Mouse (Mus musculus) fat pad, adult 2 months (tissue): Measurements from ENCODE around the gene Fgfr2.

Source experiments
- DNase-seq: peaks from one replicate; pipeline ENCODE4 v3.0.0-alpha.2; 2011; ENCODE audit warnings: low read depth, low spot score; ENCODE audit errors: extremely low read depth

The Fgfr2 gene

DNA sequence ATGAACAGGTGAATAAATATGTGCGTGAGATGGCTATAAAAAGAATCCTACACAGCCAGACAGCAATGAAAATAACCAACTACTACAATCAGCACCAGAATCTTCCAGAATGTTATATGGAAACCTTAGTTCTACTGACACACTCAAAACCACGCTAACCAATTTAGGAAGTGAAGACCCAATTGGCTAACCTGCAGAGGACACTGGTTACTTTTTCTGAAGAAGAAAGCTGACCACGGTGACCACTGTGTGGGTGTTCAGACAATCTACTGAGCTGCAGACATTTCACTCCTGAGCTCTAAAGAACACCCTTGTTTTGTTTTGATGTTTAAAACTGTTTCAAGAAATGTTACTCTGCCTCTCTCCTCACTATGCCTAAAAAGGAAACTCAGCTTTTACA lies 280.0 kb downstream of the Fgfr2 start:
- no peak for DNase-seq

DNA sequence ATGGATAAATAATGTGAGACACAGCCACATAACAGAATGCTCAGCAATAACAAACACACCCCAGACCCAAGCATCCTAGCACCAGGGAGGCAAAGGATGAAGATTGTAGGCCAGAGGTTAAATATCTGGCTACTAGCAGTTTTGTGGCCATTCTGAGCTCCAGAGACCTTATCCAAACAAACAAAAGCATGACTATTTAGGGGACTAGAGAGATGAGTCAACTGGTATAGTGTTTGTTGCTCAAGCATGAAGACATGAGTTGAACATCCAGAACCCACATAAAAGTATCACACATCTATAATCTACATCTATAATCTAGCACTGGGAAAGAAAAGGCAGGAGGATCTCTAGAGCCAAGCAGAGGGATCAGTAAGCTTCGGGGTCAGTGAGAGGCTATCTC lies 280.7 kb downstream of the Fgfr2 start:
- no peak for DNase-seq

DNA sequence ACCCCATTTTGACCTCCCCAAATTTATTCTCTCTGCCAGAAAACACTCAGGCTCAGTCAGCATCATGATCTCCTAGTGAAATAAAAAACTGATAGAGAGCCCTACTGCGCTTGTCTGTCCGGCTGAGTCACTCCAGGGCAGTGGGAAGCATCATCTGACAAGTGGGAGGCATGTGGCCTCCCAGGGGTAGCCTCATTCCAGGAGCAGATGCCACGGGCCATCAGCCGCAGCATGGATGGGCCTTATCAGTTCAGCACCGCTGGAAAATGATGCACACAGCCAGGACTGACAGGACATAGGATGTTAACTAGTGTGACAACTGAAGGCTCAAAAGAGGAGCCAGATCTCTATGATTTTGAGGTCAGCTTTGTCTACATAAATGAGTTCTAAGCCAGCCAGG lies 281.9 kb downstream of the Fgfr2 start:
- no peak for DNase-seq

DNA sequence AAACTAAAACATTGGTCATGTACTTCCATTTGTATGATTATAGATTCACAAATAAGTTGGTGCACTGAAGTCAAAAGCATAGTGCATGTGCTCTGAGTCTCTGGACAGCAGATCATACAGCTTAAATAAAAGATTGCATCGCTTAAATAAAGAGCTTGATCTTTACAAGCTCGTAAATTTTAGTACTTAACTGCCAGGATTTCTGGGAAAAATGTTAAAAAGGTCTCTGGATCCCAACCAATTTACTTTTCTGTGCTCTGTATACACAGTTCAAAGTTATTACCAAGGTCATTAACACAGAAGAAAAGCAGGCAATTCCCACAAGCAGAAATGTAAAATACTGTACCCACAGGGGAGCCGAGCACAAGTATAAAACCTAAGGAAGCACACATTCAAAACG lies 292.2 kb downstream of the Fgfr2 start:
- DNase-seq = no peak

DNA sequence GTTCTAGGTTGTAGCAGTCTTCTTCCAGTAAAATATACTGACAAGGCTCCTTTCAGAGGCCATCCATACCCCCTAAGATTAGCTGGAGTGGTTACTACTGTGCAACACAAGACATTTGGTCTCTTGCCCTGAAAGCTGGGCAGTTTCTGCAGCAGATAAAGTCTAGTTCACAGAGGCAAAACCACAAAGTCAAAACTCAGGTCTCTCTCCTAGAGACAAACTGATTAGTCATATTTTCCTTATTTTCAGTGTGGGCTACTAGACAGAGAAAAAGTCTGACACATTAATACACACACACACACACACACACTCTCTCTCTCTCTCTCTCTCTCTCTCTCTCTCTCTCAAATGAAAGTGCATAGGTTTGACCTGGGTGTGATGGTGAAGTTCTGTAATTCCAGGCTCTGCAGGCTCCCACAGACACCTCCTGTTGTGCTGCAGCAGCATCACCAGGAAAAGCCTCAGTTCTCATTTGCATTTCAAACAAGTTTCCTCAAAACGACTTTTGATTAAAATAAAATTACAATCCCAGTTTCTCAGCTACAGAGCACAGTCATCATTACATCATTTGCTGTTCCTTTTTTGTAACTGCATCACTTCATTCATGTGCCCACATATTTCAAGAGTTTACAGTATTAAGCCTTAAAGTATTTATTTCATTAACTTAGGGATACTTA lies 298.7 kb downstream of the Fgfr2 start:
- no peak for DNase-seq

DNA sequence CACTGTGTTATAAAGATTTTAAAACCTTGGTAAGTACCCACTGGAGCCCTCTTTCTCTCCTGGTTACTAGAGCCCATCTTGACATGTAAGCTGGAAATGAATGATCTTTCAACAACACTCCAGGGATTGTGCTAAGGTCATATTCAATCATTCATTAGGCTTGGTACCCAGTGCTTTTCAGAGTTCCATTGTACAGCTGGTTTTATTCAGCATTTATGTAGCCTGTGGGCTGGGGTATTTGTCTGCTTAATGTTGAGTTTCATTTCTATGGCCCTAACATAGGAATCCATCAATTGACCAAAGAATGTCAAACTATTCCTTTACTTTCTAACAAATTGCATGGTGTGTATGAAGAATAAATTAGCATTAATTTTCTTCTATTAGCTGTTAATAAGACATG lies 299.3 kb downstream of the Fgfr2 start:
- DNase-seq = no peak

DNA sequence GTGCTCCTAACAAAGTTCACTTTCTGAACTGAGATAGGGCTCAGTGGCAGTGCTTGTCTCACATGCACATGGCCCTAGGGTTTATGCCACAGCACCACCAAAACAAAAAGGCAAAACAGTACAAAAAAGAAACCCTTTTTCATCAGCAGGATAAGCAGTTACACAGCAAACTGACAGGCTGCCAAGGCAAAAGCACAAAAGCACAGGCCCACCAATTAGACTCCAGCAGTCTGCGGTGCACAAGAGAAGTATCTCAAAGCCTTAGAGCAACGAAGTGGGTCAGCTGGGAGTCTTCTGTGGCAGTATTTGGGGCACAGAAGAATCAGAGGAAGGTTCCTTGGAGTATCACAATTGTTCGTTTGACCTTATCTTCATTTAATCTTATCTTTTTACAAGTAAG lies 302.5 kb downstream of the Fgfr2 start:
- DNase-seq = no peak

DNA sequence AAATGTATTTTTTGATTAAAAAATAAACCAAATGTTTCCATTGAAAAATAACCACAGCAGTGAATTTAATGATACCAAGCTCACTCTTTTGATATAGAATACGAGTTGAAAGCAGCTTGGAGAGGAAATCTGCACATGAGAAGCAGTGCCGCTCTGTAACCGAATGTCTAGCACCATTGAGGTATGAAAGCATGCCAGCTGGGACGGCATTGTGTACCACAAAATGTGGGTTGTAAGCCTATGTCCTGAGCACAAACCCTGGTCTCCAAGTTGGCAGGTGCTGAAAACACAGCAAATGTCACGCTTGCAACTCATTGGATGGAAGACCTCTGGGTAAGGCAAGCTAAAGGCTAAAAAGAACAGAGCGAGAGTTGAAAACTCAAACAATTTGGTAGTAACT lies 306.1 kb downstream of the Fgfr2 start:
- no peak for DNase-seq

DNA sequence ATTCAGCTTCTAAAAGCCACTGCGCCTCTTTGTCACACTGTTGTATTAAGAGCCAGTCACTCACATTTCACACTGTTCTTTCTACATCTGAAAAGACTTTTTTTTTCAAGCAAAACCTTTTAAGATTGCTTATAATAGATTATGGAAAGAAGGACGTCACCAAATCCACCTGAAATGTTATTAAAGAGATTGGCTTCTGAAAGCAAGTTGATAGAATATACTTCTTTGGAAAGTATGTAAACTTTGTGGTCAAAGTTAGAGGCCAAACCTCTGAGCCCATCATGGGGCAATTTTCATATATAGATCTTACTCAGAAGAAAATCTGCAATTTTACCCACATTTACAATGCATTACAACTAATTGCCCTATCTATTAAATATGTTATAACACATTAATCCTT lies 306.6 kb downstream of the Fgfr2 start:
- DNase-seq = no peak

DNA sequence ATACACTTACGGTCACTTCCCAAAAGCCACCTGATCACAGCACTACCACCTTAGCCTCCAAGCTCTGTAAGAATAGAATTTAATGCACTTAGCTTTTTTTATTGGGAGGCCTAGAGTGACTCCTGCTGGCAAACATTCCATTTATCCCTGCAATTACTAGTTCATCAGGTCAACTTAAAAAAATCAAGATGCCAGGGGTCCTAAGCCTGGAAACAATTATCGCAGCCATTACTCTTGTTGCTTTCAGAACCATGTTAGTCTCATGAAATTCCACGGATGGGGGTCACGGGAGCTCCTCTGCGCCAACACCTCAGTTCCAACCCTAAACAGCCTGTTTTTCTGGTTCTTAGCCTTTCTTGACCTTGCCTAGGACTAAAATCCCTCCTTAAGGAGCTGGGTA lies 308.1 kb downstream of the Fgfr2 start:
- no peak for DNase-seq

DNA sequence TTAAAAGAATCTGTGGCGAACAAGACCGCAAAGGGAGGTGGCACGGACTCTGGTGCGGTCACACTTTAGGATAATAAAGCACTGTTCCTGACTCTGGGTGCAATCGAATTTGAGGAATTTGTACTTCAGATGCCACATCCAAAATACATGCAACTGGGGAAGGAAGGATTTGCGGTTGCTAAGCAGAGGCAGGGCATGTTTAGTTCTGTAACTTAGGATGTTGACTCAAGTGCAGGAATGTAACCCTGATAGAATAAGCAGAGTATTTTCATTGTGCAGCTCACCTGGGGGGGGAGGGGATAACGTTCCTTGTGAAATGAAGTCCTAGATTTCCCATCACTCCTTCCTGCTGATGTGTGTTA lies 309.1 kb downstream of the Fgfr2 start:
- no peak for DNase-seq

DNA sequence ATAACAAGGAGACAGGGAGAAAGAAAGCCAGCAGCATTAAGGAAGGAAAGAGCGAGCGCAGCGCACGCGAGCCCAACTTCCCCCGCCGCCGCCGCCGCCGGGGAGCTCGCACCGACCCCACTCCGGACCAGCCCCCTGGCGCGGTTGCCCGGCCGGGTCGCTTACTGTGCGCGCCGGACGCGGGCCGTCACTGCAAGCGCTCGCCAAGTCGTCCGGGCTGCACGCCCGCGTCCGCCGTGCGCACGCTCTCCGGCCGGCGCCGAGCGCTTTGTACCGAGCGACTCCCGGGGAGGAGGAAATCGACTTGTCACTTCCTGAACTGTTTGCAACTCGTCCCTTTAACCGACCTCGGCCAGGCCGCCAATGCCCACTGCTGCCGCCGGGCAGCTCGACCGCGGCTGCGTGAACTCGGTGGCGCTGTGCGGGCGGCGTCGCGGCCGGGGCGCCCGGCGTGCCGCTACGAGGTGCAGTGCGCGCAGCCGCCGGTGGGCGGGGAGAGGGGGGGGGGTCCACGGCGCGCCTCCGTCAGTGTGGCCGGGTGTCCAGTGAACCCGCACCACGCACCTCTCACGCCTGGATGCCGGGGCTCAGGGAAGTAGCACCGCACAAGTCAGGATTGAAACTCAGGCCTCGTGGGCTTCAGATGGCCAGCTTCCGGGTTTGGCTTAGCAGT lies 309.6 kb downstream of the Fgfr2 start, which contains the start of gene Fam53b:
TSS of gene Fam53b (minus strand) at position 471 of the 673 bp plus-strand sequence.
- no peak for DNase-seq

DNA sequence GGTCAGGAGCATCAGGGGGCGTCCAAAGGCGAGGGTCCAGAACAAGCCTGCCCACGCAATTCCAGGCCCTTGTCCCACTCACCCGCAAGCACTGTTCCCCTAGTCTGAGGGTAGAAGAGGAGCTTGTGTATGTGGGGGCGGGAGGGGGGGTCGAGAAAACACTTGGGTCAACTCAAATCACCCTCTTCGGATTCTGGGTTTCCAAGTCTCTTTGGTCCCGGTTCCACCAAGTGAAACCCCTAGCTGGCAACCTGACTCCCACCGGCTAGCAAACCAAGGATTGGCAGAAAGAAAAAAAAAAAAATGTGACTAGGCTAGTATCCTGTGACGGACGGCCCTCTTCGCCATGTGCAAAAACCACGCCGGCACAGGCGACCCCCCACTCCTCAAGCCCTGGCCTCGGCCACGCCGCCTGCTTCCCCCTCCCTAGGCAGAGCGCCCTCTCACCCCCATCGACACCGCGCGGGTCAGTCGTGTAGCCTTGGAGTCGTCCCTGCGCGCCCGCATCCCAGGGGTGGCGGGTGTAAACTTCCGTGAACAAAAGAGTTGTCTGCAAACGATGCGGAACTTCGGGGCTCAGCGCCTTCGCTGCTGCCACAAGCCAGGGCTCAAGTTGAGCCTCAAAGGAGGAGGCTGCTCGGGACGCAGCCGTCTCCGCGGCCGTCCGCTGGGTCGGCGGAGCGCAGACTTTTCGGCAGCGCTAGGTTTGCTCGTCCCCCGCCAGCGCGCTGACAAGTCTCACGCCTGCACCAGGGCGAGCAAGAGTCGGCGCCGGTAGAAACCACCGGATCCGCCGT lies 310.3 kb downstream of the Fgfr2 start:
- DNase-seq = no peak

DNA sequence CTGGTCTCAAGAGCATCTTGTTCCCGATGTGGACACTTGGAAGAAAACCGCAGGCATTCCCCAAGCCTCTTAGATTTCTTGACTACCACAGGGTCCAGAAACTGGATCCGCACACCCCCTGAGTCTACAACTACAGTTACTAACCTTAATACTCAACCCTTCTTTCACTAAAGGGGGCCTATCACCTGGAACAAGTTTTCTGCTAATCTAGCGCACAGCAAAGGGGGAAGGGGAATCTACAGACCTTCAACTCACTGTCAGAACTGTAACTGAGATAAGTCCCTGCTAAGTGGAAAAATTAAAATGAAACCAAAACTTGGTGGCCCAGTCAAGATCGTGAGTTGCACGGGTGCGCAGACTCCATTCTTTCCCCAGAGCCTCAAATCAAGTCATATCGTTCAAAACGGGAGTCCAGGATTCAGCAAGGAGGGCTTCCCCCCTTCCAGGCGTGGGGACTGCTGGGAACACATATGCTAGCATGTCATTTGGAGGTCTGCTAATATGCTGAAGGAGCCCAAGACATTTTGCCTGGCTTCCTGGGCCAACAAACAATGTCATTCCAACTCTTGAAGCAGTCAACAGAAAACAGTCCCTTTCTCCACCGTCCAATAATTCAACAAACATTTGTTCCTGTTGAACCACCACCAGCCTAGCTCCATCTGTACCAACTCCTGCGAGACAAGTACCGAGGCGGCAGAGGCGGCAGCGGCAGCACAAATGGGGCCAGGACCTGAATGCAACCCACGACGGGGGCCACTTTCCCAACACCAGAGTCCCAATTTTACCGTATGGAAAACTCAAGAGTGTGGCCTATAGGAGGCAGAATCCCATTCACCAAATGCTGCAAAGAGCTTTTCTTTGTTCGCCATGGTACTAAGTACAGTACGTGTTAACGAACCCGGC lies 311.2 kb downstream of the Fgfr2 start:
- no peak for DNase-seq

DNA sequence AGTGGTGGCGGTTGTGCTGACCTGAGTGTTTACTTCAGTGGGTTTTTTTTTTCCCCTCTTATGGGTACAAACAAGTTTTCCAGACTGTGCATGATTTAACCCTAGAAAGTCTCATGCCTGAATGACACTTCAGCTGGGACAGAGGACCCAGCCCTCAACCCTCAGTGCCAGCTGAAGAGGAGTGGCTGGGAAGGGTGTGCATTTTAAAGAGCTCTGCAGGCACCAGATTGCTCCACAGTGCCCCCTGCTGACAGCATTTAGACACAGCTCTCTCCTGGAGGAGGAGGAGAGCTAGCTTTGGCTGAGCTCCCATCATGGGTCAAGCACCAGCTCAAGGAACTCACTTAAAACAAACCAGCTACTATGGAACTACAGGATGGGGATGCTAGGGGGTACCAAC lies 312.3 kb downstream of the Fgfr2 start:
- no peak for DNase-seq

DNA sequence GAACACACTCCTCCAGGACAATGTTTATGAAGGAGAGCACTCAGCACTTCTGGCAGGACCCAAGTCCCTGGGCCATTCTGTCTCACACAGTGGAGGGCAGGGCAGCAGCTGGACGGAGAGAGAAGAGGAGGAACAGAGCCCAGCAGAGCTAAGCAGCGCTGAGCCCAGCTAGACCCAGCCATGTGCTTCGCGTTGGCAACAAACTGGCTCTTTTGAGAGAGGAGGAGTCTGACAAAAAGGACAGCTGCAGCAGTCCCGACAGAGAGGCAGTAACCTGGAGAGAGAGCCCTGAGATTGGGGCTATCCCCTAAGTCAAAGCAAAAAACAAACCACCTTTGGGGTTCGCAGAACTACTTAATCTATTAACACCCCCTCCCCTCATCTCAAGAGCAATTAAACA lies 312.8 kb downstream of the Fgfr2 start:
- no peak for DNase-seq

DNA sequence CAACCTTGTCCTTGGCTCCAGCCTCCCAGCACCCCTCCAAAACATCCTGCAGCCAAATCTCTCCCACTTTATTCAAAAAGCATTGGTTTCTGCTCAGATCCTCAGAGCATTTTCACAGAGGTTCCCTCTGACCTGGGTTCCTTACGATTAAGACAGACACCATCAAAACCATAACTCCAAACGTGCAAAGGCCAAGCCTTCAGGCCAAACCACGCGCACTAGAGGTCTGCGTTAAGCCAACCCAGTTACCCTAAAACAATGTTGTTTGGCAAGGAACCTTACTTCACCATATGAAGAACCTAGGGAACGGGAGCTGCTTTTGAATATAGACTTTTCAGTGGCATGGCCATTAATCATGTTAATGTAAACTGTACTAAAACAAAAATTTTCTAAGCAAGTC lies 313.4 kb downstream of the Fgfr2 start:
- DNase-seq = no peak

DNA sequence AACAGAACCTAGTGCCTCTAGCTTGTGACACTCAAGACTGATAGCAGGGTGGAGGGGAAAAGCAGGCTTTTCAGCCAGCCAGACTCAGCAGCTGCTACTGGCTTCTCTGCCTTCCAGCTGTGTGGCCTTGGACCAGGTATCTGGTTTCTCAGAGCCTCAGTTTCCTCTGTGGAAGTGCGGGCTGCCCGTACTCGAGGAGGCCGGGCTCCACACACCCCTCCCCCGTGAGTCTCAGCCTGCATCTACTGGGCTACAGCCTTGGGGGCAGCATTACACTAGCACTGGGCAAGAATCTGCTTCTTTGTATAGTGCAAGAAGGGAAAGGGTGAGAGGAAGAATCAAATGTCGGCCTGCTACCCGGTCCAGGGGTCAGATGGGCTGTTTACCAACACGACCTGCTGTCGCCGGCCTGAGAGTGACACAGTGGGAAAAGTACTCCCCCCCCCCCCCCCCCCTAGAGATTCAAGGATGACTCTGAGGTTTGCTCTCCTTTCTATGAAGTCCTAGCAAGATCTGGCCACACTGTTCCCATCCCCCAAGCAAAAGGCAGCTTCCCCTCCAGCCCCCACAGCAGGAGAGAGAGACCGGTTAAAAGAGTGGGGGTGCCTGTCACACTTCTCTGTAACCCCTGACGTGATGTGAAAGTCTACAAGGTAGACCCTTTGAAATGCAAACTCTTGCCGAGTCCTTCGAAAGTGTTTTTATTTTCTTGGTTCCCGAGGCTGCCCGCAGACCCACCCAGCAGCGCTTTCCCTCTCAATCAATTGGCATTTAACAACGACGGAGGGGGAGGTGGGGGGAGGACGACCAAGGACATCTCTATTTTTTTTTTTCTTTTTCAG lies 314.1 kb downstream of the Fgfr2 start:
- no peak for DNase-seq

DNA sequence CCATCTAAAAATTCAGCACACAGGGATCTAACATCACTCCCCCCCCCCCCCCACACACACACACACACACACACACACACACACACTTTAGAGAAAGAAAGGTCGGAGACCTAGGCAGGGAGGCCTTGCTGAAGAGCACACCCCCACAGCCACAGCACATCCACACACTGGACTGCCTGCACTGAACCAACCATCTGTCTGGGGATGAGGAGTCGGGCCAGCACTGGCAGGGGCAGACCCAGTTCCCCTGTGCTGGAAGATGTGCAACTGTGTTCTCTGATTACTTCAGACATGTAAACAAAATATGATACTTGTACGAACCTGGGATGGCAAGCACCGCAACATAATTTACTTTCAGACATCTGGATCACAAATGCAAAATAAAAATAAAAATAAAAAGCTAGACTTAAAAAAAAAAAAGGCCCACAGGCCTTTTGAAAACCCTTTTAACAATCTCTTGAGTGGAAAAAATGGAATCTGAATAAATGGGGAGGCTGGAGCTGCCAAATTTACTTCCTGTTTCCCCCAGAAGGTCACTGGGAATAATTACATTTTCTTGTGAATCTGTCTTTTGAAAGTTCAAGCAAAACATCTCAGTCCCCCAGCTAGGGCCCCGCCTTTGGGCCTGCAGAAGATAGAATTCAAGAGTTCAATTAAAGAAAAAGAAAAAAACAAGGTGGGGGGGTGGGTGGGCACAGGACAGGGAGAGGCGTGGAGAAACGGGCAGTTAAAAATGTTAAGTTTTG lies 314.9 kb downstream of the Fgfr2 start:
- no peak for DNase-seq
